Mouse (Mus musculus) stomach, postnatal 0 days (tissue): ENCODE results near the gene Fgfr2.

Experiments used
- CTCF ChIP-seq: IDR thresholded peaks from 2 replicates; pipeline ENCODE4 v1.5.1; 2016; ENCODE audit warnings: antibody characterized with exemption, low read depth, mild to moderate bottlenecking, moderate library complexity
- EP300 ChIP-seq: optimal IDR thresholded peaks from 2 replicates; pipeline ENCODE3; 2016; ENCODE audit warnings: antibody characterized with exemption

- TF ChIP-seq EP300 (no peak), CTCF (peak; percentile 65)
These were observed 2858.4 kb downstream of the Fgfr2 start for GRCm38 (mm10) chr7:130264616-130265318.
